Mouse (Mus musculus) C2C12 (cell line): ENCODE measurements at regions not wholly inside any gene's neighbourhood (a gene's known extent, or its start where the extent isn't known, plus 50 kb on each side); places are given as distances from the start of the nearest gene placed in this dataset.
A peak's percentile ranks its signal among the peaks of the same experiment; 100 is the strongest.

ENCODE experiments used
- H3K27me3 ChIP-seq: one replicate; pipeline ENCODE4 v1.6.1; 2011; ENCODE audit not compliant: control insufficient read depth, insufficient read depth, insufficient read length
- H3K36me3 ChIP-seq: one replicate; pipeline ENCODE4 v1.6.1; 2011; ENCODE audit not compliant: control insufficient read depth, insufficient read depth
- H3K4me3 ChIP-seq: one replicate; pipeline ENCODE4 v1.5.1; 2011; ENCODE audit warnings: mild to moderate bottlenecking, control low read depth; ENCODE audit not compliant: poor library complexity, insufficient read depth, severe bottlenecking
- H3K79me2 ChIP-seq: one replicate; pipeline ENCODE4 v1.6.1; 2011; ENCODE audit not compliant: control insufficient read depth, insufficient read depth
- H3K79me3 ChIP-seq: one replicate; pipeline ENCODE4 v1.6.1; 2011; ENCODE audit warnings: low read depth, control low read depth
- H3ac ChIP-seq: one replicate; pipeline ENCODE3; 2011; ENCODE audit warnings: low read depth; ENCODE audit not compliant: control insufficient read depth, insufficient read length
- CEBPB ChIP-seq: IDR thresholded peaks from one replicate; pipeline ENCODE4 v1.6.1; 2011; ENCODE audit warnings: low read depth, mild to moderate bottlenecking, control low read depth, moderate library complexity
- CTCF ChIP-seq: IDR thresholded peaks from one replicate; pipeline ENCODE4 v1.5.1; 2011; ENCODE audit not compliant: control insufficient read depth, insufficient read depth, insufficient read length
- FOSL1 ChIP-seq: IDR thresholded peaks from one replicate; pipeline ENCODE4 v1.8.0; 2011; ENCODE audit warnings: mild to moderate bottlenecking, low read length; ENCODE audit not compliant: poor library complexity, insufficient read depth, severe bottlenecking
- MAX ChIP-seq: IDR thresholded peaks from one replicate; pipeline ENCODE4 v1.6.1; 2011; ENCODE audit warnings: mild to moderate bottlenecking, control low read depth
- MYOD1 ChIP-seq: IDR thresholded peaks from one replicate; pipeline ENCODE4 v1.6.1; 2011; ENCODE audit warnings: low read depth; ENCODE audit not compliant: control insufficient read depth, insufficient read length
- MYOG ChIP-seq: IDR thresholded peaks from one replicate; pipeline ENCODE4 v1.6.1; 2011; ENCODE audit not compliant: control insufficient read depth, insufficient read length; ENCODE audit errors: extremely low read depth
- USF1 ChIP-seq: IDR thresholded peaks from one replicate; pipeline ENCODE4 v1.6.1; 2011; ENCODE audit warnings: low read depth, mild to moderate bottlenecking, control low read depth, moderate library complexity

- no peak overlapping the region for H3K4me3 ChIP-seq
- no peak overlapping the region for H3ac ChIP-seq
- TF ChIP-seq FOSL1 (peak; percentile 10), MYOG (no peak), MYOD1 (no peak), USF1 (peak; percentile 82), CEBPB (peak; percentile 5), MAX (peak; percentile 12), CTCF (no peak)
- no peaks in the 10 kb centered on the region for H3K36me3 ChIP-seq
- H3K79me3 ChIP-seq = no peaks in the 10 kb centered on the region
- no peaks in the 10 kb centered on the region for H3K27me3 ChIP-seq
- no peaks in the 10 kb centered on the region for H3K79me2 ChIP-seq
Observed at GRCm38 (mm10) chr5:49761054-49761453, 236.3 kb upstream of the Kcnip4 start.

- no peak for TF ChIP-seq MYOD1
- TF ChIP-seq USF1 = no peak
- TF ChIP-seq CEBPB = peak; percentile 95
- no peak for TF ChIP-seq FOSL1
- H3K36me3 ChIP-seq = no peaks in the 10 kb centered on the region
- no peaks in the 10 kb centered on the region for H3K79me3 ChIP-seq
- H3K79me2 ChIP-seq = no peaks in the 10 kb centered on the region
- no peak overlapping the region for H3ac ChIP-seq
- H3K27me3 ChIP-seq = no peaks in the 10 kb centered on the region
- H3K4me3 ChIP-seq = no peak overlapping the region
Observed at GRCm38 (mm10) chr5:49755531-49755930, 230.8 kb upstream of the Kcnip4 start.

GRCm38 (mm10) chr5:49712607-49713006 lies 187.9 kb upstream of the Kcnip4 start:
- Histone ChIP-seq H3K27me3 (no peaks in the 10 kb centered on the region), H3K4me3 (no peak overlapping the region), H3ac (no peak overlapping the region), H3K36me3 (no peaks in the 10 kb centered on the region), H3K79me3 (no peaks in the 10 kb centered on the region), H3K79me2 (no peaks in the 10 kb centered on the region)
- TF ChIP-seq CEBPB (no peak), MAX (no peak), MYOD1 (no peak), FOSL1 (no peak), USF1 (no peak), CTCF (no peak), MYOG (no peak)

GRCm38 (mm10) chr5:49682156-49682555 lies 157.4 kb upstream of the Kcnip4 start:
- no peaks in the 10 kb centered on the region for H3K79me3 ChIP-seq
- no peak overlapping the region for H3ac ChIP-seq
- no peaks in the 10 kb centered on the region for H3K27me3 ChIP-seq
- TF ChIP-seq MYOD1 (no peak), CEBPB (no peak), MYOG (no peak)
- no peaks in the 10 kb centered on the region for H3K36me3 ChIP-seq
- H3K79me2 ChIP-seq = no peaks in the 10 kb centered on the region
- H3K4me3 ChIP-seq = no peak overlapping the region

GRCm38 (mm10) chr5:49681514-49681913 lies 156.8 kb upstream of the Kcnip4 start:
- H3K4me3 ChIP-seq = no peak overlapping the region
- no peaks in the 10 kb centered on the region for H3K27me3 ChIP-seq
- H3K36me3 ChIP-seq = no peaks in the 10 kb centered on the region
- H3K79me2 ChIP-seq = no peaks in the 10 kb centered on the region
- no peak overlapping the region for H3ac ChIP-seq
- no peaks in the 10 kb centered on the region for H3K79me3 ChIP-seq
- TF ChIP-seq USF1 (no peak), MAX (no peak)

GRCm38 (mm10) chr5:49675885-49676284 lies 151.2 kb upstream of the Kcnip4 start:
- Histone ChIP-seq H3ac (no peak overlapping the region), H3K79me2 (no peaks in the 10 kb centered on the region), H3K27me3 (no peaks in the 10 kb centered on the region), H3K4me3 (no peak overlapping the region), H3K79me3 (no peaks in the 10 kb centered on the region), H3K36me3 (no peaks in the 10 kb centered on the region)
- no peak for TF ChIP-seq CTCF
- TF ChIP-seq CEBPB = no peak

- no peak overlapping the region for H3K4me3 ChIP-seq
- TF ChIP-seq USF1 (no peak), MYOD1 (no peak), FOSL1 (no peak)
Observed at GRCm38 (mm10) chr5:49665196-49665595, 140.5 kb upstream of the Kcnip4 start.

More at GRCm38 (mm10) chr5:49665196-49665595, 140.5 kb upstream of the Kcnip4 start:
- Histone ChIP-seq H3K36me3 (no peaks in the 10 kb centered on the region), H3ac (no peak overlapping the region), H3K79me3 (no peaks in the 10 kb centered on the region), H3K27me3 (no peaks in the 10 kb centered on the region), H3K79me2 (no peaks in the 10 kb centered on the region)
